Mouse (Mus musculus) adrenal gland, postnatal 4 days (tissue): ENCODE measurements around the gene Mrps23. TPM values are rescaled to one million over a fixed set of nuclear protein-coding genes. Genes with fewer than 3 reads are reported as not detected.
A peak's percentile ranks its signal among the peaks of the same experiment; 100 is the strongest.
"Not testable (repeated sequence)": the region's sequence is repeated elsewhere in the genome, so short reads cannot be mapped to it uniquely, and the experiment has no call there.

Experiments used
- DNase-seq, 2 experiments: peaks; one replicate each; pipeline ENCODE4 v3.0.0; 2021 to 2022; ENCODE audit warnings: low spot score in 2 of 2, mixed read lengths in 2 of 2
- total RNA-seq, 2 experiments: library from RNA; stranded (reverse); gene quantifications; 2 replicates each; pipeline ENCODE4 v1.2.3; 2021

Gene Mrps23
- total RNA-seq, 2 experiments from 2014 or later, result 143 to 160 TPM

GRCm38 (mm10) chr11:88204593-88205368 lies 593 bp downstream of the Mrps23 start:
- no peak for DNase-seq

DNA sequence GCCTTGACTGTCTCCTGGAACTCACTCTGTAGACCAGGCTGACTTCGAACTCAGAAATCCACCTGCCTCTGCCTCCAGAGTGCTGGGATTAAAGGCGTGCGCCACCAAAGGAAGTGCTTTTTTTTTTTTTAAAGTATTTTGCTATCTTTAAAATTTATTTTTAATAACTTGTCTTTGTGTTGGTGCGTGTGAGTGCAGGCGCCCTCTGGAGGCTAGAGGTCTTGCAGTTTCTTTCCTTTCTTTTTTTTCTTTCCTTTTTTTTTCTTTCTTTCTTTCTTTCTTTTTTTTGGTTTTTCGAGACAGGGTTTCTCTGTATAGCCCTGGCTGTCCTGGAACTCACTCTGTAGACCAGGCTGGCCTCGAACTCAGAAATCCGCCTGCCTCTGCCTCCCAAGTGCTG lies 2.4 kb downstream of the Mrps23 start:
- DNase-seq, result not testable (repeated sequence)

DNA sequence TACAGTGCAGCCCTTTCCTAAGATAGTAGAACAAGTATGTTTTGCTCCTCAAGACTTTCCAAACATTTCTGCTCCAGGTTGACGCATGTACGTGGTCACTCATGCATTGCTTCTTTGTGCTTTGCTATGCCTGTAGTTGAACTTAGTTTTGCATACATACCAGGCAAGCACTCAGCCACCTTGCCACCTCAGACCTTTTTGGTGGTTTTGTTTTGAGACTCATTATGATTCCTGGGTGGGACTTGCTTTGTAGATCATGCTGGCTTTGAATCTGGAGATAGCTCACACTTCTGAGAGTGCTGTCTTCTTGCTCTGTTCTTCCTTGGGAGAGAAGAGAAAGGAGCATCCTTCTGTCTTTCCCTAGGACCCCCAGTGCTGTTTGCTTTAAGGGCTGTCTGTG lies 3.5 kb downstream of the Mrps23 start:
- no peak for DNase-seq

DNA sequence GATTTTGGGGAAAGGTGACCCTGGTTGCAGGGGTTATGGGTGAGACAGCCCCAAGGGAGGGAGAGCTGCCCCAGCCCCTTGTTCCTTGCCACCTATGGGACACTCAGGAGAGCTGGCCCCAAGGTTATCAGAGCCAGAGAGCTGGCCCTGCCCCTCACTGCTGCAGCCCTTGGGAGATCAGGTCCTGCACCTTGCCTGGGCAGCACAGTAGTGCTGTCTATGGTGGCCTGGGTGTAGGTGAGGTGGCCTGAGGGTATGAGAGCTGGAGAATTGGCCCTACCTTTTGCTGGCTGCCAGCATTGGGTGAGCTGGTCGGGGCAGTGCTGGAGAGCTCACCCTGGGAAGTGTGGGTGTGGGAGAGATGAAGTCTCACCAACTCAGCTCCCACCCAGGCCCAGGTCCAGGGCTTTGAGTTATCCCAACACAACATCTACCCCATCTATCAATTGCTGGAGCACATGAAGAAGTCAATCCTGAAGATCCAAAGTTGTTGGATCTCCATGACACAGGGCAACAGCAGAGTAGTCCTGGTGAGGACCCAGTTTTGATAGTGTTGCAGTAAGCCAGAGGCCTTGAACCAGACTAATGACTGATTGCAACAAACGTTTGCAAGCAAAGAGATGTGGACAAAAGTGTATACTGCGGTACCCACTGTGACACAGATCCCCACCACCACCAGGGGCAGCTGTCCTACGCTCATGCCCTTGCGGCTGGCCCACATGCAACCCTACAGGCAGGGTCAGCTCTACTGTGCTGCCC lies 7.8 kb downstream of the Mrps23 start:
- DNase-seq, result no peak

DNA sequence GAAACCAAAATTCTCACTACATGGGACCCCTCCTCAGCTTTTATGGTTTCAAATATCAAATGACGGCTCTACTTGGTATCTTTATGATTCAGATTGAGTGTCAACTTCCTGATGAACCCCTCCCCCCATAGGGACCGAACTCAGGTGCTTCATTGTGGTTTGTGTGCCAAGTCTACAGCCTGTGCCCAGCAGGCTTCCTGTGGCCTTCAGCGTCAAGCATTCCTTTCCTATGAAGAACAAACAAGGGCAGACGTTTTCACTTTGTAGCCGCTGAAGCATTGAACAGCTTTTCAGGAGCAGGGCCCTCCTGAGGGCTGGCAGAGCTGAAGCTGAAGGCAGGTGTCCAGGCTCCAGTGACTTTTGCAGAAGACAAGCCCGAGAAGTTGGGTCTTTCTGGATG lies 9.6 kb downstream of the Mrps23 start:
- no peak for DNase-seq

DNA sequence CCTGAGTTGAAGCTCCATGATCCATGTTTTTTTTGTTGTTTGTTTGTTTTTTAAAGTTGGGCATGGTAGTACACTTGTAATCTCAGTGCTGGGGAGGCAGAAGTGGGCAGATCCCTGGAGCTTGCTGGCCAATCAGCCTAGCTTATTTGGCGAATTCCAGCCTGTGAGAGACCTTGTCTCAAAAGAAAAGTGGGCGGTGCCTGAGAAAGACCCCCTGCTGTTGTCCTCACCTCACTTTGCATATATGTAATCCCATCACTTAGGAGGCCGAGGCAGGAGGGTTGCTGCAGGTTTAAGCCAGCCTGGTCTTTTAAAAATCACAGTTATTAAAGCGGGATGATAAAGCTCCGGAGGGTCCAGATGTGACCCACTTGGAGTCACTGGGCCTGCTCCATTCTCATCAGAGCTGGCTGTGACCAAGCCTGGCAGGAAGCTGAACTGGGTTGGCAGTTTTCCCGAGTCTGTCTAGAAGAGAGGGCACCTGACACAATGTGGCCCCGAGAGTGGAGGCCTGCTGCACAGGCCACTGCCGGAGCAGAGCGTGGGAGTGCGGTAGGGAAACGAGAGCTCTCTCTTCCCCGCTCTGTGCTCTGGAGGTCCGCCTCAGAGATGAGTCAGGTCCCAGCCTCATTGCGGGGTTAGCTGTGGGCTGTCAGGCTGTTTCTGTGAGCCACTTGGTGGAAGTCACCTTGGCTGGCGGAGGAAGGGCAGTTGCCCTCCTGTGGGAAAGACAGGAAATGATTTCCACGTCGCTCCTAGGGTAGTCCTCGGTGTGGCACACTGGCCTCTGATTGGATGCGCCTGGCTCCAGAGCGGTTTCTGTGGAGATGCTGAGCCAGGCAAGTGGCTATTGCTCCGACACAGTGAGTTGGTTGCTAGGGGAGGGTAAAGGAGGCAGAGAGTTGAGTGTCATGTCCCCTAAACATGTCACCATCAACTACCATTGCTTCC lies 11.0 kb downstream of the Mrps23 start:
- no peak for DNase-seq

GRCm38 (mm10) chr11:88216231-88216685 lies 12.1 kb downstream of the Mrps23 start:
- no peak for DNase-seq

DNA sequence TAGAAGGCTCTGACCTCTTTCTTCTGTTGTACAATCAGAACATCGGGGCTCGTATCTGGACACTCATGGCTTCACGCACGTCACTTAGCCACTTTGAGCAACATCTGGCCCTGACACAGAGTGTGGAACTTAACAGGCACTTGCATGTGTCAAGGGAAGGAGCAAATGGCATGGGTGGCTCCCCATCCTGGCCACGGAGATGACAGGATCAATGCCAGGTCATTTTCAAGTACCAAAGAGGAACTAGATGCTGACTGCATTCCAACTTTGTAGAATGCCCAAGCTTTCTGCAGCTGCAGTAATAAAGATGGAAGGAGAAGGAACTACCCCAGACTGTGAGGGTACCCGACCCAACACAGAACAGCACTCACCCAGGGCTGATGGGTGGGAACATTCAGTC lies 14.0 kb downstream of the Mrps23 start:
- DNase-seq, result no peak

GRCm38 (mm10) chr11:88218586-88218985 lies 14.4 kb downstream of the Mrps23 start:
- no peak for DNase-seq

GRCm38 (mm10) chr11:88221929-88222475 lies 17.8 kb downstream of the Mrps23 start:
- no peak for DNase-seq

- no peak for DNase-seq
These were observed 23.1 kb downstream of the Mrps23 start for GRCm38 (mm10) chr11:88227001-88227957.

DNA sequence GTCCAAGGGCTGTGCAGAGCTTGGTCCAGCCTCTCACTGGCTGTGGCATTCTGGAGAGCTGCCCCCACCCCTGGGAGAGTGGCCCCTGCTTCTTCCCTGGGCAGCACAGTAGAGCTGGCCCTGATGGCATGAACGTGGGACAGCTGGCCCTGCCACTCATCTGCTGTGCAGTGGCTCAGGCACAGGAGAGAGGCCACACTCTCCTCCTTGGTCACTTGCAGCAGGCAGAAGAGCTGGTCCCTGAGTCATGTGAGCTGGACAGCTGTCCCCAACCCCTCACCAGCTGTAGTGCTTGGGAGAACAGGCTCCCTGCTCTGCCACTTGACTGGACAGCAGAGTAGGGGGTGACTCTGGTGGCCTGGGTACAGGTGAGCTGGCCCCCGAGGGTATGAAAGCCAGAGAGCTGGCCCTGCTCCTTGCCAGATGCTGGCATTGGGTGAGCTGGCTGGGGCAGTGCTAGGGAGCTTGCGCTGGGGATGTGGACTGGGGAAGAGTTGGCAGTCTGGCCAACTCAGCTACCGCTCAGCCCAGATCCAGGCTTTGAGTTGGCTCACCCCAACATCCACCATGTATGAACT lies 27.1 kb downstream of the Mrps23 start:
- DNase-seq, result no peak

- DNase-seq, result no peak
These were observed 29.6 kb downstream of the Mrps23 start for GRCm38 (mm10) chr11:88233528-88234427.

DNA sequence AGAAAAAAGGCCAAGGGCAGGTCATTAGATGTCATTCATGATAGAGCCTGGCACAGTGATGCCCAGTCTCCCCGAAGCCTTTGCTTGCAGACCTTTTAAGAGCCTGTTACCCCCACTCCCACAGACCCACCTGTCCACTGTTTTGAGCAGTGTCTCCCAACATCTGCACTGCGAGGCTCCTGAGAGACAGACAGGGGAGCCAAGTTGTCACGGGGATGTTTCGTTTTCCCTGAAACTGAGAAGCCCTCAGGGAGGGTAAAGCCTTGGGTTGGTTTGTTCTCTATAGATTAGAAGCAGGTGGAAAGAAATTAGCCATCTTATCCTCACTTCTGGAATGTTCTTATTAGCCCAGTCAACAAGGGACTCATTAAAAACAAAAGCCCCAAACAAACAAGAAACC lies 30.6 kb downstream of the Mrps23 start:
- DNase-seq, result no peak

DNA sequence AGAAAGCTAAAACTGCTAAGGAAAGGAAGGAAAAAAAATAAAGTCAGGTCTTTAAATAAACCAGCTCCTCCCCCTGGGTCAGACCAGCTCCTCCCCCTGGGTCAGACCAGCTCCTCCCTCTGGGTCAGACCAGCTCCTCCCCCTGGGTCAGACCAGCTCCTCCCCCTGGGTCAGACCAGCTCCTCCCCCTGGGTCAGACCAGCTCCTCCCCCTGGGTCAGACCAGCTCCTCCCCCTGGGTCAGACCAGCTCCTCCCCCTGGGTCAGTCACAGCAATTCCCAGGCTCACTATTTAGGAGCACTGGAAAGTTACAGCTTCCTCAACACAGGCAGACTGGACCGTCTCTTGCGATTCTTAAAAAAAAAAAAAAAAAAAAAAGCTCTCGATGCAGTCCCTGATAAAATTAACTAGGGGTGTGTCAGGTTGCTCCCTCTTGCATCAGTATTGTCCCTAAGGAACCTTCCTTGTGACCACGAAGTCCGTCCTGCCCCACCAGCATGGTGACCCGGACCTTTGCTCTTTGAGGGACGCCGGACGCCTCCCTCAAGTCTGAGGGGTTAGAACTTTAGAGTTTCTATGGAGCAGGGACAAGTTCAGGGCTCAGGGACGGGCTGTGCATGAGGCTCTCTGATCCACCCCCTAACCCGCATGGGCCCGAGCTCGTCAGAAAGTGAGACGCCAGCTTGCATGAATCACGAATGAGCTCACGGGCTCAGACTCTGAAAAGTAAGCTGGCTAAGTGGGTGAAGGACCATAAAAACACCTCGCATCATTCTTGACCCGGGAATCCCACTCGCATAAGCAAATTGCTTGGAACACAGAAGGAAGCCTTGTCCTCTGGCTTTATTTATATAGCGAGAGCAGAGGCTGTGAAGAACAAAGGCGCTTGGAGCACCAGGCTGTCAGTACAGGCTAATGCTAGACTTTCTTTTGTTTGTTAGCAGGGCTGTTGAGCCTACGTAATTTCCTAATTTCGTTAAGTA lies 31.3 kb downstream of the Mrps23 start:
- peak in 1 of 2 experiments; percentile 20 for DNase-seq

DNA sequence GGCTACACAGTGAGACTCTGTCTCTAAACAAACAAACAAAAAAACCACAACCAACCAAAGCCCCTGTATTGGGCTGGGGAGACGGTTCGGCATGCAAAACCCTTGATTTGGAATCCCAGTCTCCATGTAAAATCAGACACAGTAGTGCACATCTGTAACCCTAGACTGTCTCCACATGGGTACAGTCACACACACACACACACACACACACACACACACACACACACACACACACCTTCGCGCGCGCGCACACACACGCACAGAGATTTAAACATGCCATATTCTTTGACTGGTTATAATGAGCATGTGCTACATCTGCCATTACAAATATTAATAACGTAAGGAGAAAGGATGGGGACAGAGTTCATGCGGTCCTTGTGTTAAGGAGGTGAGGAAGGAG lies 36.1 kb downstream of the Mrps23 start:
- no peak for DNase-seq

DNA sequence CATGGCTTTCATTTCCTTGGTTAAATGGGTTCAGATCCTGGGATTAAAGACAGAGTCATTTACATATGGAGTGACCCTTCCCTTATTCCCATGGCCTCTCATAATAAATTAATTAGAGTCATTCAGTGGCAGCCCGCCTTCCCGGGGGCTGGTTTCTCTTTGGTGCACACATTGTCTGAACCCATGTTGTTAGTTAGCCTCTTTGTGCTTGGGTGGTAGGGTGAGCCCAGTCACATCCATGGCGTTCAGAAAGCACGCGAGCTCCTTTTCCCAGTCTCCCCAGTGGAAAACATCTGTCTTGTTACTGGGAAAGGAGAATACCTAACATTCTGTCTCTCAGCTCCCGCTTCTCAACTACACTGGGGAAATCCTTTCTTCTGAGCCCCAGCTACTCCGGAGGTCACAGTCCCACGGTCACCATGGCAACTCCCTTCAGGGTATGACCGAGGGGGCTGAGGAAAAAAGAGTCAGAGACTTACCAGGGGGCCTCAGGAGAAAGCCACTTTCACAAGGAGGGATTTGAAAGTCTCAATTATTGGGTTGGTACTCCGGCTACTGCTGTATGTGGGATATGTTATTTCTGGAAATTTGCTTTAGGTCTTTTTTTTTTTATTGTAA lies 36.7 kb downstream of the Mrps23 start:
- no peak for DNase-seq
